Mouse (Mus musculus) frontal cortex, adult 2 months (tissue): ENCODE measurements around the gene Gm8909. TPM values are rescaled to one million over a fixed set of nuclear protein-coding genes. Genes with fewer than 3 reads are reported as not detected.
A peak's percentile ranks its signal among the peaks of the same experiment; 100 is the strongest.
"Not testable (repeated sequence)": the region's sequence is repeated elsewhere in the genome, so short reads cannot be mapped to it uniquely, and the experiment has no call there.

Experiments
- DNase-seq, 2 experiments: peaks; one replicate each; pipeline ENCODE4 v3.0.0; 2022; ENCODE audit warnings: low spot score in 1 of 2; ENCODE audit errors: extremely low spot score in 1 of 2
- polyA plus RNA-seq: library from polyadenylated mRNA; depleted of rRNA; stranded (reverse); fragments of >200 nt; gene quantifications from 2 replicates; pipeline ENCODE4 v1.2.3, GENCODE M21; 2012

The Gm8909 gene
- polyA plus RNA-seq, 1 experiment = not detected

- DNase-seq = not testable (repeated sequence)
These were observed 1.4 kb downstream of the Gm8909 start for GRCm38 (mm10) chr17:36166901-36167300.

GRCm38 (mm10) chr17:36161129-36162051 is 6.9 kb downstream of the Gm8909 start:
- DNase-seq = no peak

- not testable (repeated sequence) for DNase-seq
These were observed 10.1 kb downstream of the Gm8909 start for GRCm38 (mm10) chr17:36158264-36158663.

- DNase-seq = not testable (repeated sequence)
These were observed 10.6 kb downstream of the Gm8909 start for GRCm38 (mm10) chr17:36157782-36158181.

DNA sequence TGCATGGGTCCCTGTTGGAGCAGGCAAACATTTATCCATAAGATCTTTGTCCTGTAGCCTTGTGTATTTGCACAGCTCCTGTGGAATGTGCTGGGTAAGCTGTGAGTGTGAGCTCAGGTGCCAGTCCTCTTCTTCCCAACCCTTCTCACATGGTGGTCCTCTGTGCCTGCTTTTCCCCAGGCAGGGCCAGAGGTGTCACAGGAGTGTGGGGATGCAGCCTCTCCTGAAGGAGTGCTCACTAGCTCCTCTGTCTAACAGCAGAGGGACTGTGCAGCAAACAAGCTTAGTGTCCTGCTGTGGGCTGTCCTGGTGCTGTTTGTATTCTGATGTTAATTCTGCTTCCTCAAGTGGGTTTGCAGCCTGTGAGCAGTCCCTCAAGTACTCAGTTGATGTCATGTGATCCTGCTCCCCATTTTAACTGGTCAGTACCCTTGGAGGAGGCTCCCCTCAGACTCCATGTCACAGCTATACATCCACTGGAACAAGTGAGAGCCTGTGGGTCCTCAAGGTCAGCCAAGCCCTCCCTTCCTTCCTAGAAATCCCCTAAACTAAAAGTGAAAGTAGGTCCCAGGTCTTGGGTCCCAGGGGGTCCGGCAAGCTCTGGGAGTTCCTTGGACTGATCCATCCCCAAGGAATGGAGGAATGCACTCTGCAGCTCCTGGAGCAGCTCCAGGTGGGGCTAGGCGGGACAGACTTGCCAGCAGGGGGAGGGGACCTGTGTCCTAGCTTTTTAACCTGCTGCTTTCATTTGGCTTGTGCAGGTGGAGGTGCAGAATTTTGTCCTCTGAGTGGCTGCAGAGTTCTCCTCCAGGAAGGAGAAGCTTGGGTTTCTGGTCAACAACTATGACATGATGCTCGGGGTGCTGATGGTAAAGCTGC is 13.8 kb downstream of the Gm8909 start:
- no peak for DNase-seq

DNA sequence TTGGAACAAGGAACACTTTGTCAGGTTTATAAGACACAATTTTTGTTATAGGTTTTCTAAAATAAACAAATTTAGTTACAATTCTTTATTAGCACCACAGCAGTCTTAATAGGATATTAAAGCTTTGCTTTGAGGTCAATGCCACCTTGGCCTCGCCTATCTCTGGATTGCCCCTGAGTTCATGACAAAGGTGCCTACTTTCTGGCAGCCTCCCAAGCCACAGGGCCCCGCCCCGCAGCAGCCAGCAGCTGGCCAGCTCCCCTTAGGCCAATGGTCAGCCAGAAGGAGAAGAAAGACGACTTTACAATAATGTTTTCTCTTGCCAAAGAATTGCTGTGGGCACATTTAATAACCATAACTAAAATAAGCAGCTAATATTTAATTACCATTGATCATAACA is 17.1 kb downstream of the Gm8909 start:
- DNase-seq = not testable (repeated sequence)

GRCm38 (mm10) chr17:36148468-36148867 is 19.9 kb downstream of the Gm8909 start:
- DNase-seq = not testable (repeated sequence)

GRCm38 (mm10) chr17:36146937-36147336 is 21.4 kb downstream of the Gm8909 start:
- not testable (repeated sequence) for DNase-seq

GRCm38 (mm10) chr17:36145861-36146156 is 22.5 kb downstream of the Gm8909 start:
- DNase-seq = not testable (repeated sequence)

DNA sequence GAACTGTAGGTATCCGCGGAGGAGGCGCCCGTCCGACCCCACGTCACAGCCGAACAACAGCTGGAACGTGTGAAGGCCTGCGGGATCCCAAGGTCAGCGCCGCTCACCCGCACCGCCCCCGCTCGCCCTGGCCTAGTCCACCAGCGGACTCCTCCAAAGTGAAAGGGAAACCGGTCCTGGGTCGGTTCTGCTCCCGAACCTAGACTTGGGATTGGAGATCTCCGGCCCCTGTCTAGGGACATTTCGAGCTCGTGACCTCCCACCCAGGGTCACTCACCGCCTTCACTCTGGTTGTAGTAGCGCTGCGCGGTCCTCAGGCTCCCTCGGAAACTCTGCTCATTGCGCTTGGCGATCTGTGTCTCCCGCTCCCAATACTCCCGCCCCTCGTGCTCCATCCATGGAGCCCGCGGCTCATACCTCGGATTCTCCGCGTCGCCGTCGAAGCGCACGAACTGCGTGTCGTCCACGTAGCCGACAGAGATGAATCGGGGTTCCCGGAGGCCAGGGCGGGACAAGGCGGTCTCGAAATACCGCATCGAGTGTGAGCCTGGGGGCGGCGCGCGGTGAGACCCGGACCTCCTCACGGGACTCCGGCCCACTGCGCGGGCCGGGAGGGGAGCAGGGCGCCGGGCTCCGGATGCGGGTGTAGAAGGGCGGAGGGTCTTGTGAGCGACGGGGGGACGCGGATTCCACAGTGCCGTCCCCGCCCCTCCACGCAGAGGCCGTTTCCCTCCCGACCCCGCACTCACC is 23.1 kb downstream of the Gm8909 start:
- no peak for DNase-seq

- DNase-seq = not testable (repeated sequence)
These were observed 32.0 kb downstream of the Gm8909 start for GRCm38 (mm10) chr17:36136299-36136848.

DNA sequence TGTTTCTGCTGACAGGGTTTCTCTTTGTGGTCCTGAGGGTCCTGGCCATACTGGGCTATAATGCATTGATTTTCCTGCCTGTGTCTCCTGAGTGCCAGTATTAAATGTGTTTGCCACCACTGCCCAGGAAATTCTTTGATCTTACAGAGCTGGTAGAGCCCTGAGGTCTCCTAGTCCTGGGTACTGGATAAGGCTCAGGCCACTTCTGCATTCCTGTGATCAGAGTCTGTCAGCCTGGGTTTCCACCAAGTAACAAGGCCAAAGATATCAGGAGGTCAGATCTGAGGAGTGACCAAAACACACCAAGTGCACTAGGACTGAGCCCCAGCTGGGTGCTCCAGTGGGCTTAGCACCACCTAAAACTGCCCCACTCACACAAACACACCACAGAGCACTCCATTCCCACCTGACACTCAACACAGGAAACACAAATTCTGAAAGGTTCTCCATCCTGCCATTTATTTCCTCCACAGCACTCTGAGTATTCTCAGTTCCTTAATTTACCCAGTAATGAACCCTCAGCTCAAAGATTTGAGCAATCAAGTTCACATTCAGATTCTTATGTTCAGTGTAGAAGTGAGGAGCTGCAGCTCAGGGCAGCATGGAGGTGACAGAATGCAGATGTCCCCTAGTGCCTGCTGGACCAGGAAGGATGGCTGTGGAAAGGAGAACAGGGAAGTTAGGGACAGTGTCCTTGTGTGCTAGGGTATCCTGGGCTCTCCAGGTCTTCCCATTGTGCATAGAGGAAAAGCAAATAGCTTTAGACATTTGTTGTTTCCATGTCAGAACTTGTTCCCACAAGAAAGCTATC is 32.7 kb downstream of the Gm8909 start:
- DNase-seq = not testable (repeated sequence)

- DNase-seq = no peak
These were observed 36.6 kb downstream of the Gm8909 start for GRCm38 (mm10) chr17:36131516-36132265.

DNA sequence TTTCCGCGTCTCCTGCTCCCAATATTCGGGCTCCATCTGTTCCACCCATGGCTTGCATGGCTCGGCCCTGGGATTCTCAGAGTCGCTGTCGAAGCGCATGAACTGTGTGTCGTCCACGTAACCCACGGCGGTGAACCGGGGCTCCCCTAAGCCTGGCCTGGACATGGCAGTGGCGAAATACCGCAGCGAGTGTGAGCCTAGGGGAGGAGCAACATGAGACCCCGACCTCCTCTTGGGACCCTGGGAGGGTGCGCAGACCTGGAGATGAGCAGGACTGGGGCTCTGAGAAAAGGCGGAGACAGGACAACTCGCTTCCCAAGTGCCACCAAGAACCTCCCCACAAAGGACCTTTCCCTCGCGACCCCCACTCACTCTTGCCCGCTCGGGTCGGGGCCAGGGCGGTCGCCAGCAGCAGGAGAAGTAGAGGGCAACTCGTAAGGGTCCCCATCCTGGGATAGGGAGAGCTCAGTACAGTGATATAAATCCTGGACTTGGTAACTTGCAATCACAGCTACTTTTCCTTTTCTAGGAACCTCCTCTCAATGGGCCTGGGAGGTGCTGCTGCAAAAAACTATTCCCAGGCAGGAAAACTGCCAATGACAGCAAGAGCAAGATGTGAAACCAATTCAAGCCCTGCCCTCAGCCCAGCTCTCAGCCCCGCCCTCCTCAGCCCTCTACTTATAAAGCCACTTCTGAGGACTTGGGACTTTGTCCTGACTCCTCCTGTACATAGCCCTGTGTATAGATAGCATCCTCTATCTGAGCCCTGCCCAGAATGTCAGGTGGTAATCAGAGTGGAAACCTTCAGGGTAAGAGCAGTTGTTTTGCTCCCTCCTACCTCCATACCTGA is 39.1 kb downstream of the Gm8909 start, which contains the start of gene Gm7030:
Gene Gm7030, minus strand, starts transcription at position 458 of the 850 bp plus-strand sequence.
- not testable (repeated sequence) for DNase-seq

DNA sequence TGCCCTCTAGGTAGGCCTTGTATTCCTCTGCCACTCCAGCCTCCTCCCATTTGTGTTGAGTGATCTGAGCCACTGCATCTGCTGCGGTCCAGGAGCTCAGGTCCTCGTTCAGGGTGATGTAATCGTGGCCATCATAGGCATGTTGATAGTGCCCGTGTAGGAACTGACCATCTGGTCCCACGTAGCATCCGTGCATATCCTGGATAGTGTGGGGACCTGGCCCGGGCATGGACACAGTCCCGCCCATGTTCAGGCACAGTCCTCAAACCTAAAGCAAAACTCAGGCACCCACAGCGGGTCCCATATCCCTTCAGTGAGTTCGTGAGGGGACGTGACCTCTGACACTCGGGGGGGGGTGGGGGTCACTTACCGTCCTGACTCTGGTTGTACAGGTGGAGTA is 39.8 kb downstream of the Gm8909 start:
- not testable (repeated sequence) for DNase-seq

DNA sequence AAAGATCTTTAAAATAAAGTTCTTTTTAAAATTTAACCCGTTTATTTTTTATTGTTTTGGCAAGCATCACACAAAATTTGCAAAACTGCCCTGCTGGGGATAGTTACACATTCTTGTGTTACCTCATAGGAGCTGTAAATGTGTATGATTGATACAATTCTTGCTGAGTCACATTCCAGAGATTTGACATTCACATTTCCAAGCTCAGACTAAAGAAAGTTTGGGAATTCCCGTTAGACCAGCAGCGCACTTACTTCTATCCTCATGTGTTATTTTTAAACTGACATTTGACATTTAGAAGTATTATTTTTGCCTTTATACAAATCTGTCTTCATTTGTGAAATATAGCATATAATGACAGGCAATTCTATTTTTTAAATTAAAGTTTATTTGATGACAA is 44.2 kb downstream of the Gm8909 start:
- DNase-seq = not testable (repeated sequence)

DNA sequence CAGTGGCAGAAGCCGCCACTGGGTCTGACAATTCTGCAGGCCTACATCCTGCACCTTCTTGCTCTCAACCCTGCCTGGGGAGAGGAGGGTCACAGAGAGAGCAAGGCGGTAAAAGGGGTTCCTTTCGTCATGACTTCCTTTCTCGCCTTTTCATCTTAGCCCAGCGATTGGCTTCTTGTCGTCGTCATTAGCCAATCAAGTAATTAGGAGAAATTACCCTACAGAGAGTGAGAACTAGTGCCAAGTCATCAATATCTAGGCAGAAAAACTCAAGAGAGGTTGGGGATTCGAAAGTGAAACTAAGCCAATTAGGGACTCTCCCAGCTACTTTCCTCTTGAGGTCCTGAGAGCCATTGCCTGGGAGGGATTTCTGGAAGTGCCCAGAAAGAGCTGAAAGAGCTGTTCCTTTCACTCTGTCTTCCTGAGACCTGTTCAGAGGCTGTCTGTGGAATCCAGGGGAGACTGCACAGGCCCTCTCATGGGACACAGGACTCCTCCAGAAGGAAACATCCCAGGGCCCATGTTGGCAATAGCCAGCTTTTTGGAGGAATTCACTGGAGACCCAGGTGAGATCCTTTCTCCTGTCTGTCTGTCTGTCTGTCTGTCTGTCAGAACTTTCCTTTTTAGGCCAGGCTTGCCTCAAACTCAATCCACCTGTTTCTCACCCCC is 46.9 kb downstream of the Gm8909 start, which contains the start of gene Gm19684:
Gene Gm19684, plus strand, starts transcription at position 327 of the 669 bp plus-strand sequence.
- DNase-seq = peak in 1 of 2 experiments; percentile 57
